Mouse (Mus musculus): ENCODE measurements around the gene Hist1h4i. TPM values are rescaled to one million over a fixed set of nuclear protein-coding genes. Genes with fewer than 3 reads are reported as not detected.

The Hist1h4i gene
- polyA plus RNA-seq (2015; fragmentation: Nextera tagmentation; extraction: Ambion mirVana), result 3.4 and 3.5 TPM in 2 replicates

DNA sequence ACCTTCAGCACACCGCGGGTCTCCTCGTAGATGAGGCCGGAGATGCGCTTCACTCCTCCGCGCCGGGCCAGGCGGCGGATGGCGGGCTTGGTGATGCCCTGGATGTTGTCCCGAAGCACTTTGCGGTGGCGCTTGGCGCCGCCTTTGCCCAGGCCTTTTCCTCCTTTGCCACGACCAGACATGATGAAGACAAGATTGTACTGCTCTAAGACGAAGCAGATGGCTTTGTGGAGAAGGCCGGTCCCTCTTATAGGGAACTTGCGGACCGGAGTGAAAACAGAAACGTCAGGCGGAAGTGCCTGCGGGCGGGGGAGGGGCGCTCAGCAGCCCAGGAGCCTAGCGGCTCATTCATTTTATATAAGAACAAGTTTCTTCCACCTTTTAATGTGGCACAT is at the start of gene Hist1h4i:
Gene Hist1h4i, minus strand, starts transcription at position 221 of the 395 bp plus-strand sequence.

DNA sequence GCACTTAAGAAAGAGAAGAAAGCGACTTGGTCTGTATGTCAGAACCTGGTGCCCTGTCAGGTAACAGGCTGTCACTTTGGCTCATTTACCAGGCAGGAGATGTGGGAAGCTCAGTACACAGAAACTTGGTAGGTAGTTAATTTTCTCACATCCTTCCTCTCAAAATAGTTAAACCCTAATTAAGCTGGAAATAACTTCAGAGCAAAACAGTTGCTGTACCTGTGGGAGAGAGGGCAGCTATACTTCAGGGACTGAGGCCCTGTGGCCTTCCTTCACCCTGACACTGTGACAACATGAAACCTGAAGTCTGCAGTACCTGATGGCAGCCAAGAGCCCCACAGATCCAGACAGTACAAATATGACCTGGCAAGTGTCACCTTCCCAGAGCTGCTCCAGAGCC is 43.0 kb upstream of the Hist1h4i start, which contains the start of gene Vmn1r188:
Gene Vmn1r188, plus strand, starts transcription at position 301 of the 400 bp plus-strand sequence.

DNA sequence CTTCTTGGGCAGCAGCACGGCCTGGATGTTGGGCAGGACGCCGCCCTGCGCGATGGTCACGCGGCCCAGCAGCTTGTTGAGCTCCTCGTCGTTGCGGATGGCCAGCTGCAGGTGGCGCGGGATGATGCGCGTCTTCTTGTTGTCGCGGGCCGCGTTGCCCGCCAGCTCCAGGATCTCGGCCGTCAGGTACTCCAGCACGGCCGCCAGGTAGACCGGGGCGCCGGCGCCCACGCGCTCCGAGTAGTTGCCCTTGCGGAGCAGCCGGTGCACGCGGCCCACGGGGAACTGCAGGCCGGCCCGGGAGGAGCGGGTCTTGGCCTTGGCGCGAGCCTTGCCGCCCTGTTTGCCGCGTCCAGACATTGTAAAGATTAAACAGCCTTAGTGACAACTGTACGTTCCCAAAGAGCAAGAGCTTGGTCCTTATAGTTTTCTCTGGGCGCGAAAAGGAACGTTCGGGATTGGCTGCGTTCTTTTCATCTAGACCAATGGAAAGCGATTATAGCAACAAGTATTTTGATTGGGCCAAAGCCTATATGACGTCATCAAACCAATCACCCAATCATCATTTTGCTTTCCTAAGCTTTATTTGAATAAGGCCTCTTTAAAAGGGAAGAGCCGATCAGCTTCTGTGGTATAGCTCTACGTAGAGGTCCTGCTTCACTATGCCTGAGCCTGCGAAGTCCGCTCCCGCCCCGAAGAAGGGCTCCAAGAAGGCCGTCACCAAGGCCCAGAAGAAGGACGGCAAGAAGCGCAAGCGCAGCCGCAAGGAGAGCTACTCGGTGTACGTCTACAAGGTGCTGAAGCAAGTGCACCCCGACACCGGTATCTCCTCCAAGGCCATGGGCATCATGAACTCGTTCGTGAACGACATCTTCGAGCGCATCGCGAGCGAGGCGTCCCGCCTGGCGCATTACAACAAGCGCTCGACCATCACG is 1.7 kb upstream of the Hist1h4i start, which contains the start of the genes Hist1h2ag and Hist1h2bj:
Gene Hist1h2ag, minus strand, starts transcription at position 377 of the 935 bp plus-strand sequence.
Gene Hist1h2bj, plus strand, starts transcription at position 647 of the 935 bp plus-strand sequence.

DNA sequence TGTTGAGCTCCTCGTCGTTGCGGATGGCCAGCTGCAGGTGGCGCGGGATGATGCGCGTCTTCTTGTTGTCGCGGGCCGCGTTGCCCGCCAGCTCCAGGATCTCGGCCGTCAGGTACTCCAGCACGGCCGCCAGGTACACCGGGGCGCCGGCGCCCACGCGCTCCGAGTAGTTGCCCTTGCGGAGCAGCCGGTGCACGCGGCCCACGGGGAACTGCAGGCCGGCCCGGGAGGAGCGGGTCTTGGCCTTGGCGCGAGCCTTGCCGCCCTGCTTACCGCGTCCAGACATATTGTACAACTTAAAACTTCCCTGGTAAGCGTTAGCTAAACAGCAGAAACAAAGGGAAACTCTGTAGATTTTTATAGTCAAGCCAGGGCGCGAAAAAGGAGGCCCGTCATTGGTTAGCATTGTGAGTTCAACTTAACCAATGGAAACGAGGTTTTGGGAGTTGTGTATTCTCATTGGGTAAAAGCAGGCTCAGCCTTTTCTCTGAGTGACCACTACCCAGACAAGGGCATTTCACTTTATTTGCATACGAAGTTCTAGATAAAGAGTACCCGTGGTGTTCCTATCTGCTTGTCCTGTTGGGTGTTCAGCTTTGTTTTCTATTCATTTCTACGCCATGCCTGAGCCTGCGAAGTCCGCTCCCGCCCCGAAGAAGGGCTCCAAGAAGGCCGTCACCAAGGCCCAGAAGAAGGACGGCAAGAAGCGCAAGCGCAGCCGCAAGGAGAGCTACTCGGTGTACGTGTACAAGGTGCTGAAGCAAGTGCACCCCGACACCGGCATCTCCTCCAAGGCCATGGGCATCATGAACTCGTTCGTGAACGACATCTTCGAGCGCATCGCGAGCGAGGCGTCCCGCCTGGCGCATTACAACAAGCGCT is 5.7 kb downstream of the Hist1h4i start, which contains the start of the genes Hist1h2ah and Hist1h2bk:
Gene Hist1h2ah, minus strand, starts transcription at position 302 of the 882 bp plus-strand sequence.
Gene Hist1h2bk, plus strand, starts transcription at position 604 of the 882 bp plus-strand sequence.

DNA sequence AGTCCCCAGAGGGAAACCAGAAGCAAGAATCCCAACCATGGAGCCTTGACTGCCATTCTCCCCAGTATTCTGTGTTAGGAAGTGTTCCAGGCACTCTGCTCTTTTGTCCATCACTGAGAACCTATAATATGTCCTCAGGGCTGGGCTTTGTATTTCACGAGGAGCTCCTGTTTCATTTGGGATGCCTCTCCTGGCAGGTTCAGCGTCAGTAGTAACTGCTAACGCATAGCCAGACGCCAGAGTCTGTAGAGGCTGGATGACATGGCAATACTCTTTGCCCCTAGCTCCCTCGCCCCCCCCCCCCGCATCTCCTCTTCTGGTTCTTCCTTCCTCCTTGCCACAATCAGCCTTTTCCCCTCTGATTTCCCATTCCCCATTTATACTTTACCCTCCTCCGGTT is 31.5 kb downstream of the Hist1h4i start, which contains the start of gene Prss16:
Gene Prss16, minus strand, starts transcription at position 101 of the 400 bp plus-strand sequence.

Small RNA genes lying within 50 kb of the gene (microRNA-seq; reads per million reads assigned to microRNA genes)
- not detected for gene Gm26300
- not detected for gene Gm44390
- gene Gm44486, result not detected

Other genes starting within 250 kb of the Hist1h4i start
- 1.8 and 3.8 TPM in 2 replicates for gene Hist1h2bq, start 231.2 kb downstream of the Hist1h4i start, polyA plus RNA-seq (2015; fragmentation: Nextera tagmentation; extraction: Ambion mirVana)
- gene Hist1h2ao, start 230.9 kb downstream of the Hist1h4i start, polyA plus RNA-seq (2015; fragmentation: Nextera tagmentation; extraction: Ambion mirVana), result not detected in 2 replicates
- not detected in 2 replicates for gene Hist1h4m, start 229.6 kb downstream of the Hist1h4i start, polyA plus RNA-seq (2015; fragmentation: Nextera tagmentation; extraction: Ambion mirVana)
- 2.5 and 3.3 TPM in 2 replicates for gene Hist1h4n, start 209.2 kb downstream of the Hist1h4i start, polyA plus RNA-seq (2015; fragmentation: Nextera tagmentation; extraction: Ambion mirVana)
- gene Hist1h2ap, start 207.9 kb downstream of the Hist1h4i start, polyA plus RNA-seq (2015; fragmentation: Nextera tagmentation; extraction: Ambion mirVana), result 265 and 280 TPM in 2 replicates
- gene Hist1h2br, start 207.6 kb downstream of the Hist1h4i start, polyA plus RNA-seq (2015; fragmentation: Nextera tagmentation; extraction: Ambion mirVana), result 1.7 and 4.2 TPM in 2 replicates
- 5.3 and 6.1 TPM in 2 replicates for gene Zfp184, start 96.3 kb downstream of the Hist1h4i start, polyA plus RNA-seq (2015; fragmentation: Nextera tagmentation; extraction: Ambion mirVana)
- gene Pom121l2, start 60.2 kb downstream of the Hist1h4i start, polyA plus RNA-seq (2015; fragmentation: Nextera tagmentation; extraction: Ambion mirVana), result not detected in 2 replicates
- 0.21 and 0.29 TPM in 2 replicates for gene Prss16, start 31.6 kb downstream of the Hist1h4i start, polyA plus RNA-seq (2015; fragmentation: Nextera tagmentation; extraction: Ambion mirVana)
- 4.0 TPM in 1 of 2 replicates, not detected in the other for gene Hist1h2ah, start 5.8 kb downstream of the Hist1h4i start, polyA plus RNA-seq (2015; fragmentation: Nextera tagmentation; extraction: Ambion mirVana)
- gene Hist1h2bk, start 5.5 kb downstream of the Hist1h4i start, polyA plus RNA-seq (2015; fragmentation: Nextera tagmentation; extraction: Ambion mirVana), result not detected in 2 replicates
- gene Hist1h2ag, start 1.6 kb upstream of the Hist1h4i start, polyA plus RNA-seq (2015; fragmentation: Nextera tagmentation; extraction: Ambion mirVana), result not detected in 2 replicates
- 1.9 TPM in 1 of 2 replicates, not detected in the other for gene Hist1h2bj, start 1.9 kb upstream of the Hist1h4i start, polyA plus RNA-seq (2015; fragmentation: Nextera tagmentation; extraction: Ambion mirVana)
- gene Vmn1r188, start 43.1 kb upstream of the Hist1h4i start, polyA plus RNA-seq (2015; fragmentation: Nextera tagmentation; extraction: Ambion mirVana), result not detected in 2 replicates
- gene Vmn1r189, start 64.5 kb upstream of the Hist1h4i start, polyA plus RNA-seq (2015; fragmentation: Nextera tagmentation; extraction: Ambion mirVana), result not detected in 2 replicates
- gene Vmn1r191, start 142.6 kb upstream of the Hist1h4i start, polyA plus RNA-seq (2015; fragmentation: Nextera tagmentation; extraction: Ambion mirVana), result not detected in 2 replicates
- not detected in 2 replicates for gene Vmn1r192, start 149.8 kb upstream of the Hist1h4i start, polyA plus RNA-seq (2015; fragmentation: Nextera tagmentation; extraction: Ambion mirVana)
- not detected in 2 replicates for gene Vmn1r193, start 181.8 kb upstream of the Hist1h4i start, polyA plus RNA-seq (2015; fragmentation: Nextera tagmentation; extraction: Ambion mirVana)
- not detected in 2 replicates for gene Vmn1r194, start 202.9 kb upstream of the Hist1h4i start, polyA plus RNA-seq (2015; fragmentation: Nextera tagmentation; extraction: Ambion mirVana)
- gene Vmn1r195, start 229.2 kb upstream of the Hist1h4i start, polyA plus RNA-seq (2015; fragmentation: Nextera tagmentation; extraction: Ambion mirVana), result not detected in 2 replicates
- not detected in 2 replicates for gene Vmn1r196, start 248.6 kb upstream of the Hist1h4i start, polyA plus RNA-seq (2015; fragmentation: Nextera tagmentation; extraction: Ambion mirVana)